Mouse (Mus musculus): Measurements from ENCODE around the gene Cbx7.
A peak's percentile ranks its signal among the peaks of the same experiment; 100 is the strongest.

GRCm38 (mm10) chr15:79879319-79879718 is 91.6 kb downstream of the Cbx7 start:
- TF ChIP-seq TBP (IDR thresholded peaks at IDR 0.05; ENCODE audit: low read depth, low read length) (peak; percentile 67; the same call in 1 of the 2 replicates), CHD2 (IDR thresholded peaks at IDR 0.05; ENCODE audit: low read length) (no peak), SMC3 (IDR thresholded peaks at IDR 0.05; ENCODE audit: low read depth, low read length) (no peak), POLR2A (IDR thresholded peaks at IDR 0.05; ENCODE audit: control insufficient read depth in 1 of 2, insufficient read depth in 1 of 2, low read depth in 1 of 2, low read length in 2 of 2, poor library complexity in 1 of 2) (peak in 1 of 2 experiments; percentile 14; a peak in 1 of 4 replicates), TAL1 (IDR thresholded peaks at IDR 0.05; ENCODE audit: low read length) (peak; percentile 54), ZMIZ1 (IDR thresholded peaks at IDR 0.05; ENCODE audit: low read depth, low read length) (no peak; the same call in 1 of the 2 replicates), BHLHE40 (IDR thresholded peaks at IDR 0.05; ENCODE audit: borderline replicate concordance, low read depth, low read length) (peak; percentile 97), CTCF (IDR thresholded peaks at IDR 0.05 in 2 of 3, conservative IDR thresholded peaks at IDR 0.05 in 1 of 3; ENCODE audit: control insufficient read depth in 1 of 3, insufficient read depth in 1 of 3, low read depth in 2 of 3, low read length in 3 of 3, poor library complexity in 1 of 3, severe bottlenecking in 1 of 3) (no peak)

All from MEL (cell line).